Mouse (Mus musculus): ENCODE measurements at regions not wholly inside any gene's neighbourhood (a gene's known extent, or its start where the extent isn't known, plus 50 kb on each side); places are given as distances from the start of the nearest gene placed in this dataset.

DNA sequence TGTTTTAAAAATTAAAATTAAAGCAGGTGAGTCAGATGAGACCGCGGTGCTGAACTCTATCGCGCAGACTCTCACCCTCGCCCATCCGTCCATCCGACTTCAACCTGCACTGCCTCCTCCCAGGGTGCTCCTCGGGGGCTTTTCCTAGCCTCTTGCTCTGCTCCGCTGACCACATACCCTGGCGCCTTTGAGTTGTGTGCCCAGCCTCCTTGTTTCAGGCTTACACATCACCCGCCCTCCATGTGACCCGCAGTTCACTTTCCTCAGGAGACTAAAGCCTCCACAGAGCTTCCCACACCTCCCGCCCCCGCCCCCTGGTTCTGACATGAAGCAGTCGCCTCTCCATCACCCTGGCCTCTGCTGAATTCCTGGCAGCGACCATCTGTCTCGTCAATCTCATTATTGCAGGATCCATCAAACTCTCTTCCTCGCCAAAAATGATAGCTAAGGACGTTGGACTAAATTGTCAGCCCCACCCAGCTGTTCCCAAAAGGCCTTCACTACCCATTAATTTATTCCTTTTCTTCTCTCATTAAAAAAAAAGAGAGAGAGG is 482.9 kb downstream of the Zfp536 start:
- H3K9ac ChIP-seq = no peak overlapping the region
- H3K4me1 ChIP-seq = peaks cover 16% of the 10 kb centered on the region
- no peaks in the 10 kb centered on the region for H3K36me3 ChIP-seq
- ATAC-seq (ENCODE audit: insufficient number of reproducible peaks, low FRiP score, low TSS enrichment, low read depth) = peak; percentile 36; the same call in 1 of the 2 replicates
- no peak overlapping the region for H3K4me2 ChIP-seq (replicated peaks)
- no peak overlapping the region for H3K4me3 ChIP-seq (replicated peaks)
- H3K27ac ChIP-seq (replicated peaks) = no peak overlapping the region
- H3K9me3 ChIP-seq (replicated peaks) = no peaks in the 10 kb centered on the region
- 31% methylated on average over 19 of the region's 19 CpGs for WGBS
- 0 out of 2 replicates have a peak, but pooled peaks cover 6% of the 10 kb centered on the region for H3K27me3 ChIP-seq

DNA sequence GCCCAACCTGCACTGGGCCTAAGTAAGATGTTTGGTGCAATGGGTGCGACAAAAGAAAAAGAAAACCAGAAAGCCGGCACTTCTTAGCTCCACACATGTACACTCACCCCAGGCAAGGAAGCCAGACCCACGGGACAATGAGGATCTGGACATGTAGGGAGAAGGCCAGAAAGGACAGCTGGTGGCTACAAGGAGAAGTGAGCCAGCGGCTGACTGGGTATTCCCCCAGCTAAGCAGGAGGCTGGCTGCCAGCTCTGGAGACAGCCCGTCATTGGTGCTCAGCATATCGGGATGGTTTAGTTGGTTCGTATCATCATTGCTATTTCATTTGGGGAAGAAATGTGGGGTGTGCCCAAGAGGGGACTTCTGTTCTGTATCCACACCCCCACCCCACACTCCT is 481.7 kb downstream of the Zfp536 start:
- ATAC-seq (ENCODE audit: insufficient number of reproducible peaks, low FRiP score, low TSS enrichment, low read depth) = no peak
- Histone ChIP-seq H3K27ac (replicated peaks) (no peak overlapping the region), H3K4me1 (peaks cover 16% of the 10 kb centered on the region), H3K27me3 (0 out of 2 replicates have a peak, but pooled peaks cover 6% of the 10 kb centered on the region), H3K9me3 (replicated peaks) (no peaks in the 10 kb centered on the region), H3K4me3 (replicated peaks) (no peak overlapping the region), H3K4me2 (replicated peaks) (no peak overlapping the region), H3K36me3 (no peaks in the 10 kb centered on the region), H3K9ac (no peak overlapping the region)
- WGBS = 64% methylated on average over 7 of the region's 7 CpGs

DNA sequence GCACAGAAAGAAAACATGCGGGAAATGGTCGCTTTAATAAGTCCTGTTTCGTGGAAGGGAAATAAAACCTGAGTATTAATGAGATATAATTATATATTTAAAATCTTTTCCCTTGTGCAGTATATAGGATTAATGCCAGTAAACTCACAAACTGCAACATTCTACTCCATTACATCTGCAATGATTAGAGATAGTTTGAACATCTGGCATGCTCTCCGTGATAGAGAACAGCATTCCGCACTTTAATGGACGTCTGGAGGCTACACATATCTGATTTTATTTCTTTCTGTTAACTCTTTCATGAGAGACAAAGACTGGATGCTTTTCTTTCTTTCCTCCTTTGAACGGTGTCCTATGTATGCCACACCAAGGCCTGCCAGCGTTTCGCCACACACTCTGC is 480.9 kb downstream of the Zfp536 start:
- no peaks in the 10 kb centered on the region for H3K36me3 ChIP-seq
- 0 out of 2 replicates have a peak, but pooled peaks cover 6% of the 10 kb centered on the region for H3K27me3 ChIP-seq
- H3K9ac ChIP-seq = no peak overlapping the region
- H3K27ac ChIP-seq (replicated peaks) = no peak overlapping the region
- H3K4me1 ChIP-seq = peaks cover 16% of the 10 kb centered on the region
- no peak overlapping the region for H3K4me2 ChIP-seq (replicated peaks)
- no peak overlapping the region for H3K4me3 ChIP-seq (replicated peaks)
- no peaks in the 10 kb centered on the region for H3K9me3 ChIP-seq (replicated peaks)
- 42% methylated on average over 9 of the region's 9 CpGs for WGBS
- no peak for ATAC-seq (ENCODE audit: insufficient number of reproducible peaks, low FRiP score, low TSS enrichment, low read depth)

DNA sequence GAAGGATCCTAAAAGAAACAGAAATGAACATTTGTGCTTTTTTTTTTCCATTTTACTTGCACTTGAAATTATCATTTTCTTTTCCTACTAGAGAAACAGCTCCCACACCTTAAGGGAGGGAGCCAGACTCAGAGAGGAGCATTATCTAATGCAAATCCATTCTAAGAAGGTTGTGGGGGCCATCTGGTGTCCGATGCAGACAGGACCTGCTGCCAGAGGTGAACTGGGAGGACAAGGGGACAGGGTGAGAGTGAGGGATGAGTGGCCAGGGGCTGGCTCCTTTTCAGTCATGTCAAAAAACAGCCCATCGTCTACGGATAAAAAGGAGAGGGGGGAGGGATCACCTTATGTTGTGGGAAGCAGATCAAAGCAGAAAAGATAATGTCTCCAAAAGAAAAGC is 474.6 kb downstream of the Zfp536 start:
- Histone ChIP-seq H3K4me2 (replicated peaks) (no peak overlapping the region), H3K4me3 (replicated peaks) (no peak overlapping the region), H3K27me3 (no peaks in the 10 kb centered on the region), H3K4me1 (no peaks in the 10 kb centered on the region), H3K27ac (replicated peaks) (no peak overlapping the region), H3K9me3 (replicated peaks) (no peaks in the 10 kb centered on the region), H3K36me3 (no peaks in the 10 kb centered on the region), H3K9ac (no peak overlapping the region)
- WGBS = 34% methylated on average over 3 of the region's 3 CpGs
- ATAC-seq (ENCODE audit: insufficient number of reproducible peaks, low FRiP score, low TSS enrichment, low read depth) = no peak

DNA sequence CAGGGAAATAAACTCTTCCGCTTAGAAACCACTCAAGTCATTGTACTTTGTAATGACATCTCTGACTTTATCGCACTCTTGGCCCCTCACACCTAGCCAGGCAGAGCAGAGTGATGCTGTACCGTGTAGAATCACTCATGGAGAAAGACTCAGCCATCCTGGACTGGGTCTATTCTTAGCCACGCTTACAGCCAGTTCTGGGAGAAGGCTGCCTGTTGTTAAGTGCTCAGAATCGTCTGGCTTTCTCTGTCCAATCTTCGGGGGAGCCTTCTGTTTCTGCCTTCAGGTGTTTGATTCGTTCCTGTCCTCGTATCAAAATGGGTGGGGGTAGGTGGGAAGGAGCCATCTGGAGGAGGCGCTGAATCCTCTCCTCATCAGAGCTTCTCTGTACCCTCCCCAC is 468.0 kb downstream of the Zfp536 start:
- no peak overlapping the region for H3K4me2 ChIP-seq (replicated peaks)
- no peaks in the 10 kb centered on the region for H3K36me3 ChIP-seq
- WGBS = 75% methylated on average over 9 of the region's 9 CpGs
- H3K4me3 ChIP-seq (replicated peaks) = no peak overlapping the region
- H3K27me3 ChIP-seq = no peaks in the 10 kb centered on the region
- no peak for ATAC-seq (ENCODE audit: insufficient number of reproducible peaks, low FRiP score, low TSS enrichment, low read depth)
- no peaks in the 10 kb centered on the region for H3K9me3 ChIP-seq (replicated peaks)
- H3K4me1 ChIP-seq = no peaks in the 10 kb centered on the region
- no peak overlapping the region for H3K9ac ChIP-seq
- H3K27ac ChIP-seq (replicated peaks) = no peak overlapping the region

DNA sequence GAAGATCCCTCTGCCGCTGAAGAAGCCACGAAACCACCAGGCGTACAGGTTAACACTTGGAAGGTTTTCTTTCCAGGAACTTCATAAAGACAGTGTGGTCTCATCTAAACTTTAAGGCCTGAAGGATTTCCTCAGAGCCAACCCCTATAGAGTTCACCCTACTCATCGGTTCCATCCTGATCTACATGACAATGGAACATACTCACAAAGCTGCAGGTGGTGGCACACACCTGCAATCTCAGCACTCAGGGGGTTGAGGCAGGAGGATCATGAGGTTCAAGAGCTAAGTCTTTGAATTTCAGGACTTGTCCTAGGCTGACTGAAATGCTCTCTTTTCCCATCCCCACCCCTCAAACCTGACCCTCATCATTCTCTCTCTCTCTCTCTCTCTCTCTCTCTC is 466.2 kb downstream of the Zfp536 start:
- no peak overlapping the region for H3K4me3 ChIP-seq (replicated peaks)
- H3K9me3 ChIP-seq (replicated peaks) = no peaks in the 10 kb centered on the region
- no peak overlapping the region for H3K4me2 ChIP-seq (replicated peaks)
- no peaks in the 10 kb centered on the region for H3K4me1 ChIP-seq
- H3K9ac ChIP-seq = no peak overlapping the region
- WGBS = 90% methylated on average over 4 of the region's 4 CpGs
- ATAC-seq (ENCODE audit: insufficient number of reproducible peaks, low FRiP score, low TSS enrichment, low read depth) = no peak
- no peak overlapping the region for H3K27ac ChIP-seq (replicated peaks)
- H3K36me3 ChIP-seq = no peaks in the 10 kb centered on the region
- H3K27me3 ChIP-seq = no peaks in the 10 kb centered on the region

DNA sequence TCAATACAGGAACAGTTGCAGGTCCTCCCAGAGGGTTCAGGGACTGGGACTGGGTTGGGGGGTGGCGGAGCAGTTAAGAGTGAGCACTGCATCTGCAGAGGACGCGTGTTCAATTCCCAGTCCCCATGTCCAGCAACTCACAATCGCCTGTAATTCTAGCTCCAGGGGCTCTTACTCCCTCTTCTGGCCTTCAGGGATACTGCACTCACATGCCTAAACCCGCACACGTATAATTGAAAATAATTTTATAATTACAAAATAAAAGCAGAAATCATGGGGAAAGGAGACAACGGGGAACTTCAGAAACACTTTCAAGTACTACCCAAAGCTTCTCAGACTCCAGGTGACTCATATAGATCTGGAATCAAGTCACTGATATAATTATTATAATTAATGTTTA is 448.8 kb downstream of the Zfp536 start:
- no peak overlapping the region for H3K4me3 ChIP-seq (replicated peaks)
- H3K27ac ChIP-seq (replicated peaks) = no peak overlapping the region
- H3K36me3 ChIP-seq = no peaks in the 10 kb centered on the region
- H3K4me2 ChIP-seq (replicated peaks) = no peak overlapping the region
- H3K27me3 ChIP-seq = no peaks in the 10 kb centered on the region
- ATAC-seq (ENCODE audit: insufficient number of reproducible peaks, low FRiP score, low TSS enrichment, low read depth) = no peak
- H3K9ac ChIP-seq = no peak overlapping the region
- 90% methylated on average over 7 of the region's 7 CpGs for WGBS
- H3K4me1 ChIP-seq = peaks cover 2% of the 10 kb centered on the region; the same call in 1 of the 2 replicates
- H3K9me3 ChIP-seq (replicated peaks) = no peaks in the 10 kb centered on the region

DNA sequence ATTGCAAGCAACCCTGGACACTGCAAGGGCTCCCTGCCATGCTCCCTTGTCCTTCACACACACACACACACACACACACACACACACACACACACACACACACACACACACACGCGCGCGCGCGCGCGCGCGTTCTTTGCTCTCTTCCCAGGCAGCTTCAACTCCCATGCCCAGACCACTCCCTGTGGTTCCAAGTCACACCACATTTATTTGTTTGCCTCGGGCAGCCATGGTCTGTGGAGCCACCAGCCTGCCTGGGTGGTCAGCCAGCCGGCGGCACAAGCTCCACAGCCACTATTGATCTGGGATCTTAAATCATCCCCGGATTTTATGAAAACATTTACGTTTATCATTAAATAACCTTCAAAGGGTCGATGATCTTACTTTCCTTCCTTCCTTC is 440.0 kb downstream of the Zfp536 start:
- WGBS = 52% methylated on average over 16 of the region's 16 CpGs
- peaks cover 37% of the 10 kb centered on the region for H3K4me1 ChIP-seq
- H3K4me3 ChIP-seq (replicated peaks) = no peak overlapping the region
- H3K9ac ChIP-seq = no peak overlapping the region
- no peak for ATAC-seq (ENCODE audit: insufficient number of reproducible peaks, low FRiP score, low TSS enrichment, low read depth)
- no peak overlapping the region for H3K4me2 ChIP-seq (replicated peaks)
- no peaks in the 10 kb centered on the region for H3K36me3 ChIP-seq
- no peaks in the 10 kb centered on the region for H3K9me3 ChIP-seq (replicated peaks)
- peaks cover 14% of the 10 kb centered on the region for H3K27me3 ChIP-seq
- no peak overlapping the region for H3K27ac ChIP-seq (replicated peaks)

DNA sequence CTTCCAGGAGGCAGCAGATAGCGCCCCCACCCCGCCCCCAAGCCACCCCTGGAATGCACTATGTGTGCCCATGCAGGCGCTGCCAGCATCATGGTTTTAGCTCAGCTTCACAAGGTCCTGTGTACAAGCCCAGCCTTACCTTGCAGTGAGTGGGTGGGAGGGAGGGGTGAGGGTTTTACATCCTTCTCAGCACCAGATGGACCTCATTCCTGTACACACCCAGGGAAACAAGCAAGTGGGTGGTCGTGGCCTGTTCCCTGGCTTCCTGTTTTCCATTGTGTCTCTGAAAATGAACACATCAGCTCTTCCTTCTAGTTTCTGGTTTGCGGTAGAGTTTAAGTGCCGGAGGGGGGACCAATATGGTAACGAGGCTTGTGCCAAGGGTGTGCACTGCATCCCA is 438.2 kb downstream of the Zfp536 start:
- ATAC-seq (ENCODE audit: insufficient number of reproducible peaks, low FRiP score, low TSS enrichment, low read depth) = peak; percentile 78
- 37% methylated on average over 7 of the region's 7 CpGs for WGBS
- Histone ChIP-seq H3K36me3 (no peaks in the 10 kb centered on the region), H3K9me3 (replicated peaks) (no peaks in the 10 kb centered on the region), H3K27ac (replicated peaks) (0 out of 2 replicates have a peak overlapping the region, but pooled peaks have one; percentile 39), H3K4me2 (replicated peaks) (no peak overlapping the region), H3K9ac (no peak overlapping the region), H3K27me3 (peaks cover 20% of the 10 kb centered on the region), H3K4me1 (peaks cover 41% of the 10 kb centered on the region), H3K4me3 (replicated peaks) (no peak overlapping the region)

DNA sequence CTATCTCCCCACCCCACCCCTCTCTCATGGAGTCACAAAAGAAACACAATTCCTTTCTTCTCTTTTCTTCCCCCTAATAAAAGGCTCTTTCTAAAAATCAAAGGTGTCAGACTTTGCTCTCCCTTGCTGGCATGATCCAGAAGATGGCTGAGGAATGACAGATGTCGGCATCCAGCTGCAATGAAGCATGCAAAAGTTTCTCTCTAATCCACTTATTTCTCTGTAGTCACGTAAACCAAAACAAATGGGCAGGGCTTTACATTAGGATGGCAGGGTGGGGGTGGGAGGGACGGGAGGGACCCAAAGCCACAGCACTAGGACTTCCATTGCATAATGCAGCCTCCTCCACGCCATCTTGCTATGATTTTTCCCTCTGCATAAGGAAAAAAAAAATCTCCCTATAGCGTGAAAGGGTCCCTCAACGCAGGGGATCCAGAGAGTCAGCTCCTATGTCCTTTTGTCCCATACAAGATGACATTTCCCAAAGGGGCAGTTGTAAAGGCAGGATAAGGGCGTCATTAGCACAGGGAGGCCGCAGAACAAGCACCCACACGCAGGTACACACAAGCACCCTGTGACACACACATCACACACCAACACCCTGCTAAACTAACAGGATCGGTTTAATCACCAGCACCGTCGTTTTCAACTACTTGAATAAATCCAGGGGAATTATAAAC is 437.1 kb downstream of the Zfp536 start:
- peak overlapping the region; percentile 38 for H3K4me3 ChIP-seq (replicated peaks)
- H3K27ac ChIP-seq (replicated peaks) = peak overlapping the region; percentile 74
- H3K9me3 ChIP-seq (replicated peaks) = no peaks in the 10 kb centered on the region
- H3K36me3 ChIP-seq = no peaks in the 10 kb centered on the region
- peak overlapping the region; percentile 76 for H3K4me2 ChIP-seq (replicated peaks)
- WGBS = 7% methylated on average over 12 of the region's 12 CpGs
- H3K4me1 ChIP-seq = peaks cover 41% of the 10 kb centered on the region
- 0 out of 2 replicates have a peak overlapping the region, but pooled peaks have one; percentile 26 for H3K9ac ChIP-seq
- ATAC-seq (ENCODE audit: insufficient number of reproducible peaks, low FRiP score, low TSS enrichment, low read depth) = no peak
- H3K27me3 ChIP-seq = peaks cover 27% of the 10 kb centered on the region

DNA sequence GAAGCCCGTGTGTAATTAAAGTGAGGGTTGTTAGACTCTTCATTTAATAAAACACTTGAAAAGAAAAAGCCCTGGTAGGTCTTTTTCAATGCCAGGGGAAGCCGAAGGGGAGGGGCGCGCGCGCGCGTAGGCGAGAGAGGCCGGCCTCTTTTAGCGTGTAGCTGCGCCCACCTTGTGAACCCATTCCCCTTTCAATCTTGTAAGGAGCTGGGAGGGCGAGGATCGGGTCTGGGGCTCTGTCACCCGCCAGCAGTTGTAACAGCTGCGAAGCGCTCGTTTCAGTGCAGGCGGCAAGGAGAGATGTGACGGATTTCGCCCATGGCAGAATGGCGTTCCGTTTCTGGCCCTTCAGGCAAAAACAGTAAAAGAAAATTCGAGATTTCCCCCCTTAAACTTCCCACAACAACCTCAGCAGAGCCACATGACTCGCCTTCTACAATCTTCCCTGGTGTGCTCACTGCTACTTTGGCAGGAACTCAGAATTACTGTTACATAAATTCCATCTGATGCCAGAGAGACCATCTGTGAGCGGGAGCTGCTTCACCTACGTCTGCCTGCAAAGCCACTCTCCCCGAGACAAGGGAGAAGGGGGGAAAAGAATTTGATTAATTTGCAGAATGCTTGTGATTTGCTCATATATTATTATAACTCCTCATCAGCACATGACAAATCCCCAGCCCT is 436.4 kb downstream of the Zfp536 start:
- Histone ChIP-seq H3K9ac (0 out of 2 replicates have a peak overlapping the region, but pooled peaks have one; percentile 26), H3K4me1 (peaks cover 41% of the 10 kb centered on the region), H3K36me3 (no peaks in the 10 kb centered on the region)

More for the DNA sequence above, 436.4 kb downstream of the Zfp536 start:
- Histone ChIP-seq H3K27me3 (peaks cover 30% of the 10 kb centered on the region), H3K27ac (replicated peaks) (peak overlapping the region; percentile 74), H3K9me3 (replicated peaks) (no peaks in the 10 kb centered on the region), H3K4me3 (replicated peaks) (peak overlapping the region; percentile 38), H3K4me2 (replicated peaks) (peak overlapping the region; percentile 76)
- 2% methylated on average over 28 of the region's 28 CpGs for WGBS
- no peak for ATAC-seq (ENCODE audit: insufficient number of reproducible peaks, low FRiP score, low TSS enrichment, low read depth)
